In the genomic region with DNA sequence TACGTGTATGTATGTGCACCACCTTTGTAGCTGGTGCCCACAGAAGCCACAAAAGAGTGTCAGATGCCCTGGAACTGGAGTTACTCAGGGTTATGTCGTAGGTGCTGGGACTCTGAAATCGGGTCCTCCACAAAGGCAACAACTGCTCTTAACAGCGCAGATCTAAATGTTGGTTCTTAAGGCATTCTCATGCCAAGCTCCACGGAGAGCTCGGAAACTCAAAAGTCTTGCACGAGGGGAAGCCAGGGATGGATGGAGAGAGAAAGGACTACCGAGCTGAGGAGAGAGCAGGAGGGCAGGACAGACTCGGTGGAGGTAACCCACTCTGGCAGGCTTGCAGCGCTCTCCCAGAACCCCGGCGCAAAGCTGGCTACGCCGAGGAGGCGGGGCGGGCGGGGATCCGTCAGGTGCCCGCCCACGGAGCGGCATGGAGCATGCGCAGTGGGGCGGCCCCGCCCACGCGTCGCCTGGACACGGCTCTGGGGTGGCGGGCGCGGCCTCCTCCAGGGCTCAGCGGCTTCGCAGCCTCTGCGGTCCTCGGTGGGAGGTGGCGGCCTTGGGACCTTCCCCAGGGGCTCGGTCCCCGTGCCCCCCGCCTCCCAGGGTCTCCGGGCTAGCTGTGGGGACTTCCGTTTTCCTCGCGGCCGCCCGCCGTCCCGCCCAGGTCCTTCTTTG, we compare ENCODE assay signal across 8 mouse cellular contexts. TPM values are rescaled to one million over a fixed set of nuclear protein-coding genes. Genes with fewer than 3 reads are reported as not detected.
DNase-seq lines count a peak whose midpoint lies in the region; ATAC-seq and TF ChIP-seq lines count a peak whose summit lies in the region.

TSS of gene Cplane1 (plus strand) at position 516 of the 675 bp plus-strand sequence.

- ATAC-seq in forebrain, embryonic 12.5 days (ENCODE audit: low FRiP score): peak; percentile 100
- ATAC-seq in liver, postnatal 0 days: peak; percentile 100
- peak; percentile 99 for ATAC-seq in neural tube, embryonic 14.5 days (ENCODE audit: low read depth)

- H3K9ac ChIP-seq in CH12.LX (ENCODE audit: insufficient read depth, low read depth): peak within 1 kb of the TSS; percentile 79
- H3K9ac ChIP-seq in forebrain, embryonic 12.5 days: peak within 1 kb of the TSS; percentile 97
- H3K9ac ChIP-seq in liver, postnatal 0 days (replicated peaks): peak within 1 kb of the TSS; percentile 85
- H3K9ac ChIP-seq in neural tube, embryonic 14.5 days (replicated peaks; ENCODE audit: low read depth, low read length): peak within 1 kb of the TSS; percentile 96

- H3K27ac ChIP-seq in CH12.LX (ENCODE audit: insufficient read depth, low read depth): no peak within 1 kb of the TSS
- H3K27ac ChIP-seq in forebrain, embryonic 12.5 days: peak within 1 kb of the TSS; percentile 85
- H3K27ac ChIP-seq in liver, postnatal 0 days (ENCODE audit: low read depth): no peak within 1 kb of the TSS
- H3K27ac ChIP-seq in neural tube, embryonic 14.5 days (ENCODE audit: low read depth, low read length): peak within 1 kb of the TSS; percentile 93

- WGBS in forebrain, embryonic 12.5 days: under 1% methylated on average over 47 of the region's 47 CpGs
- WGBS in large intestine, adult 2 months: under 1% methylated on average over 46 of the region's 47 CpGs
- under 1% methylated on average over 38 of the region's 47 CpGs for WGBS in liver, postnatal 0 days (ENCODE audit: insufficient replicate concordance)
- WGBS in neural tube, embryonic 14.5 days: under 1% methylated on average over 38 of the region's 47 CpGs

- in situ Hi-C loops in CH12.LX (cut with MboI; ENCODE audit: low pct_ligation_motif_present, low pct_unique_long_range_greater_than_20kb, low sequenced_read_pairs): no loop called here

- H3K4me1 ChIP-seq in CH12.LX (ENCODE audit: control insufficient read depth in 1 of 2, insufficient read depth in 2 of 2): peaks cover 0 to 7% of the 10 kb centered on the region in 2 experiments; a peak in 1 of 4 replicates
- H3K4me1 ChIP-seq in forebrain, embryonic 12.5 days: peaks cover 10% of the 10 kb centered on the region
- H3K4me1 ChIP-seq in liver, postnatal 0 days (ENCODE audit: insufficient read depth): peaks cover 6% of the 10 kb centered on the region; the same call in 1 of the 2 replicates
- no peaks in the 10 kb centered on the region; the same call in 1 of the 2 replicates for H3K4me1 ChIP-seq in neural tube, embryonic 14.5 days (ENCODE audit: control insufficient read depth, insufficient read depth, low read length)

- no peaks in the 10 kb centered on the region for H3K27me3 ChIP-seq in CH12.LX (replicated peaks)
- H3K27me3 ChIP-seq in forebrain, embryonic 12.5 days: no peaks in the 10 kb centered on the region
- no peaks in the 10 kb centered on the region for H3K27me3 ChIP-seq in liver, postnatal 0 days (ENCODE audit: insufficient read depth, low read length)
- no peaks in the 10 kb centered on the region for H3K27me3 ChIP-seq in neural tube, embryonic 14.5 days (ENCODE audit: control insufficient read depth, insufficient read depth, low read length)

- TF ChIP-seq RAD21 in CH12.LX (IDR thresholded peaks at IDR 0.05; ENCODE audit: low read depth, low read length): no peak

- TF ChIP-seq EP300 in CH12.LX (IDR thresholded peaks at IDR 0.05; ENCODE audit: low read length): no peak
- TF ChIP-seq EP300 in liver, postnatal 0 days (IDR thresholded peaks at IDR 0.05; ENCODE audit: low read depth): no peak

- DNase-seq in CH12.LX (ENCODE audit: extremely low read depth): peak; percentile 86
- peak; percentile 82 for DNase-seq in c-Kit-positive CD71-positive TER-119-negative erythroid progenitor cells, embryonic 14.5 days (ENCODE audit: low read depth)
- DNase-seq in heart, postnatal 10 days: peak; percentile 94 to 95
- peak; percentile 73 for DNase-seq in large intestine, adult 2 months (ENCODE audit: low read depth, low spot score)
- peak; percentile 97 for DNase-seq in liver, postnatal 0 days
- peak; percentile 97 for DNase-seq in testis, postnatal 10 days (ENCODE audit: low spot score)

- intact Hi-C loops in heart, postnatal 10 days (cut with DNase I): no loop called here

- no peaks in the 10 kb centered on the region for H3K9me3 ChIP-seq in CH12.LX (replicated peaks; ENCODE audit: low read length)
- H3K9me3 ChIP-seq in forebrain, embryonic 12.5 days: no peaks in the 10 kb centered on the region
- H3K9me3 ChIP-seq in liver, postnatal 0 days (ENCODE audit: low read length): no peaks in the 10 kb centered on the region
- no peaks in the 10 kb centered on the region for H3K9me3 ChIP-seq in neural tube, embryonic 14.5 days (ENCODE audit: control insufficient read depth, low read length)

- peak; percentile 84 for TF ChIP-seq POLR2A in CH12.LX (IDR thresholded peaks at IDR 0.05; ENCODE audit: low read depth, low read length)

- peak within 1 kb of the TSS; percentile 59 to 98 (median 82) for H3K4me3 ChIP-seq in CH12.LX (replicated peaks in 1 of 3; ENCODE audit: low read depth in 2 of 3, low read length in 2 of 3, poor library complexity in 1 of 3)
- peak within 1 kb of the TSS; percentile 89 for H3K4me3 ChIP-seq in forebrain, embryonic 12.5 days (replicated peaks)
- peak within 1 kb of the TSS; percentile 87 for H3K4me3 ChIP-seq in liver, postnatal 0 days (ENCODE audit: low read depth, low read length)
- peak within 1 kb of the TSS; percentile 98 for H3K4me3 ChIP-seq in neural tube, embryonic 14.5 days (ENCODE audit: low read depth, low read length)

- H3K79me2 ChIP-seq in CH12.LX (replicated peaks; ENCODE audit: control insufficient read depth, extremely low read depth, insufficient read depth, poor library complexity, severe bottlenecking): no peaks in the 10 kb centered on the region

- no peak for TF ChIP-seq CTCF in CH12.LX (conservative IDR thresholded peaks at IDR 0.05 in 1 of 2, IDR thresholded peaks at IDR 0.05 in 1 of 2; ENCODE audit: low read depth in 2 of 2, low read length in 2 of 2)
- no peak for TF ChIP-seq CTCF in liver, postnatal 0 days (IDR thresholded peaks at IDR 0.05; ENCODE audit: low read depth)

- dilution Hi-C loops in CH12.LX (cut with MboI; ENCODE audit: extremely low pct_ligation_motif_present, extremely low pct_unique_long_range_greater_than_20kb, low sequenced_read_pairs): no loop called here

- H3K36me3 ChIP-seq in CH12.LX (replicated peaks in 1 of 2; ENCODE audit: control insufficient read depth in 1 of 2, insufficient read depth in 1 of 2, low read length in 1 of 2): peaks cover 3 to 15% of the 10 kb centered on the region in 2 experiments
- peaks cover 16% of the 10 kb centered on the region for H3K36me3 ChIP-seq in forebrain, embryonic 12.5 days (replicated peaks)
- no peaks in the 10 kb centered on the region for H3K36me3 ChIP-seq in liver, postnatal 0 days (replicated peaks; ENCODE audit: insufficient read depth, low read length)
- peaks cover under 1% of the 10 kb centered on the region; the same call in 1 of the 2 replicates for H3K36me3 ChIP-seq in neural tube, embryonic 14.5 days (ENCODE audit: control insufficient read depth, insufficient read depth, low read length)

- peak within 1 kb of the TSS; percentile 90 for H3K4me2 ChIP-seq in CH12.LX (ENCODE audit: insufficient read depth, low read depth, poor library complexity, severe bottlenecking)
- peak within 1 kb of the TSS; percentile 62 for H3K4me2 ChIP-seq in forebrain, embryonic 12.5 days
- H3K4me2 ChIP-seq in liver, postnatal 0 days (ENCODE audit: low read depth, low read length): peak within 1 kb of the TSS; percentile 100
- H3K4me2 ChIP-seq in neural tube, embryonic 14.5 days (ENCODE audit: low read depth, low read length): peak within 1 kb of the TSS; percentile 58

TF ChIP-seq in CH12.LX, 34 proteins besides CTCF, POLR2A, EP300 and RAD21 (continues in another document):
- TF ChIP-seq KAT2A (IDR thresholded peaks at IDR 0.05; ENCODE audit: insufficient replicate concordance, low read length): no peak
- TF ChIP-seq UBTF (IDR thresholded peaks at IDR 0.05; ENCODE audit: low read depth, low read length): peak; percentile 27; the same call in 1 of the 2 replicates
- peak; percentile 29; the same call in 1 of the 2 replicates for TF ChIP-seq IRF4 (IDR thresholded peaks at IDR 0.05; ENCODE audit: low read depth, low read length)
- no peak; the same call in 1 of the 2 replicates for TF ChIP-seq USF1 (IDR thresholded peaks at IDR 0.05; ENCODE audit: low read depth, low read length)
- TF ChIP-seq MAZ (IDR thresholded peaks at IDR 0.05; ENCODE audit: low read depth, low read length): 0 out of 2 replicates have a peak, but pooled peaks have one; percentile 35
- 0 out of 2 replicates have a peak, but pooled peaks have one; percentile 30 for TF ChIP-seq ELF1 (IDR thresholded peaks at IDR 0.05; ENCODE audit: low read depth, low read length)
- no peak for TF ChIP-seq BHLHE40 (IDR thresholded peaks at IDR 0.05; ENCODE audit: low read depth, low read length)
- 0 out of 2 replicates have a peak, but pooled peaks have one; percentile 60 for TF ChIP-seq POLR2AphosphoS2 (IDR thresholded peaks at IDR 0.05; ENCODE audit: low read depth, low read length)
- TF ChIP-seq JUND (conservative IDR thresholded peaks at IDR 0.05; ENCODE audit: low read depth, low read length): no peak
- TF ChIP-seq NRF1 (IDR thresholded peaks at IDR 0.05; ENCODE audit: low read depth, low read length): peak; percentile 97
- TF ChIP-seq ZKSCAN1 (IDR thresholded peaks at IDR 0.05; ENCODE audit: borderline replicate concordance, low read depth, low read length): no peak
- TF ChIP-seq JUN (IDR thresholded peaks at IDR 0.05; ENCODE audit: insufficient read depth, low read depth, low read length): no peak
- TF ChIP-seq CHD1 (IDR thresholded peaks at IDR 0.05; ENCODE audit: low read depth, low read length): no peak
- TF ChIP-seq USF2 (conservative IDR thresholded peaks at IDR 0.05; ENCODE audit: low read depth, low read length): no peak
- peak; percentile 85 for TF ChIP-seq NELFE (IDR thresholded peaks at IDR 0.05; ENCODE audit: low read depth, low read length)
- peak; percentile 48 for TF ChIP-seq HCFC1 (IDR thresholded peaks at IDR 0.05; ENCODE audit: low read depth, low read length)
- peak; percentile 72 for TF ChIP-seq TCF12 (IDR thresholded peaks at IDR 0.05; ENCODE audit: low read depth, low read length)
- peak; percentile 81; the same call in 1 of the 2 replicates for TF ChIP-seq ZMIZ1 (IDR thresholded peaks at IDR 0.05; ENCODE audit: low read depth, low read length)
- peak; percentile 73; the same call in 1 of the 2 replicates for TF ChIP-seq MXI1 (IDR thresholded peaks at IDR 0.05; ENCODE audit: low read depth, low read length)

RNA-seq across cellular contexts. Expression of gene Cplane1, which starts in this region (rescaled TPM):
- total RNA-seq in CH12.LX (2012; rRNA removed) (3.6 and 3.7 TPM in 2 replicates), CH12.LX (2014; rRNA removed) (1.7 and 2.1 TPM in 2 replicates)
- 4.1 and 5.9 TPM in 2 replicates for polyA plus RNA-seq in CH12.LX (2012; ENCODE audit: insufficient read length, low read depth)
- 16.7 and 17.3 TPM in 2 replicates for polyA plus RNA-seq in forebrain, embryonic 12.5 days (2016; fragmentation: Nextera tagmentation; extraction: Ambion mirVana)
- total RNA-seq in heart, postnatal 10 days (2021): 1 to 10 TPM; 7.3 to 7.5 TPM
- 0.63 and 1.2 TPM in 2 replicates for polyA plus RNA-seq in large intestine, adult 2 months (2012; rRNA removed)
- 0.56 and 0.61 TPM in 2 replicates for polyA plus RNA-seq in liver, postnatal 0 days (2015; fragmentation: Nextera tagmentation; extraction: Ambion mirVana)
- polyA plus RNA-seq in neural tube, embryonic 14.5 days (2014; fragmentation: Nextera tagmentation; extraction: Ambion mirVana): 25.7 and 34.8 TPM in 2 replicates

Comparison
In these comparisons a context has a peak if more than half of its experiments do, and no peak if none do; other contexts are left out.
1. Peak in DNase-seq, ATAC-seq, H3K4me3 ChIP-seq, H3K9ac ChIP-seq and H3K4me2 ChIP-seq in liver, postnatal 0 days; RNA of the gene not detected or under 1 TPM.
2. H3K27ac ChIP-seq: peak in forebrain, embryonic 12.5 days (single experiment) and neural tube, embryonic 14.5 days (single experiment); none in CH12.LX (single experiment) and liver, postnatal 0 days (single experiment).
3. Peak in every context shown above with its lines, with median percentiles within 50 percentile points of each other: DNase-seq, H3K4me2 ChIP-seq, H3K4me3 ChIP-seq, H3K9ac ChIP-seq and ATAC-seq.